Mouse (Mus musculus) heart, postnatal 10 days (tissue): Measurements from ENCODE around the gene Calm3. TPM values are rescaled to one million over a fixed set of nuclear protein-coding genes. Genes with fewer than 3 reads are reported as not detected.

Experiments used
- DNase-seq, 2 experiments: peaks; one replicate each; pipeline ENCODE4 v3.0.0; 2021
- intact Hi-C: fragments of 180-260 bp; cut with DNase I; formaldehyde crosslinking; loops from one replicate; pipeline ENCODE4 v1.15.1; 2025
- total RNA-seq, 2 experiments: library from RNA; stranded (reverse); gene quantifications; 2 replicates each; pipeline ENCODE4 v1.2.3; 2021

Gene Calm3
- total RNA-seq, 2 experiments from 2014 or later = 252 to 262 TPM

GRCm38 (mm10) chr7:16872478-16872877, 51.4 kb downstream of the Calm3 start:
- intact Hi-C loops = no loop called here
- DNase-seq = no peak

DNA sequence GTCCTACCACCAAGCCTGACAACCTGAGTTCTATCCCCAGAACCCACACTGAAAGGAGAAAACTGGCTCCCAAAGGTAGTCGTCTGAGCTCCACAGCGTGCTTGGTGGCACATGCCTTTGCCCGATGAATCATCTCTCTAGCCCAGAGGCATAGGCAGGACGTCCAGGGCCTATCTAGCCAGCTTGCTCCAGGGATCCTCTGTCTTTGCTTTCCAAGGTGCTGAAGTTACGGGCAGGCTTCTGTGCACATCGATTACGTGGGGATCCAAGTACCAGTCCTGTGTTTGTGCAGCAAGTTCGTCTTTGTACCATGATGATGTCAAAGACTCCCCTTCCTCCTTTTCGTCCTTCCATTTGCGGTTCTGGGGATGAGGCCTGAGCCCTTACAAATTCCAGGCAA, 52.3 kb downstream of the Calm3 start:
- no peak for DNase-seq
- intact Hi-C loops = no loop called here

DNA sequence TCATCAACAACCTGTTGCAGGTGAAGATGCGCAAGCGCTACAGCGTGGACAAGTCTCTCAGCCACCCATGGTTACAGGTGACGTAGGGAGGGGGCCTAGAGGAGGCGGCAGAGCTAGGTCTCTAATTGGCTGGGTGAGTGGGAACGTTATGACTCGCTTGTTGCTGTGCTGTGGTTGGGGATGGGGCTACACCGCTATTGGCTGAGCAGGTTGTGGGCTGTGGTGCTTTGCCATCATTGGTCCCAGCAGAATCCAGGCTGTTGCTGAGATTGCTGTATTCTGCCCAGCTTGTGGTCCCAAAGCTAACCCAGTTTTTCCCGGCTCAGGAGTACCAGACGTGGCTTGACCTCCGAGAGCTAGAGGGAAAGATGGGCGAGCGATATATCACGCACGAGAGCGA, 54.4 kb downstream of the Calm3 start:
- DNase-seq = no peak
- intact Hi-C loops = no loop called here

GRCm38 (mm10) chr7:16867488-16867887, 56.4 kb downstream of the Calm3 start:
- DNase-seq = no peak
- intact Hi-C loops = no loop called here

Other genes with a start within 250 kb of the Calm3 start
- under 1 TPM in 1 of 2 experiments, not detected in 1; 0.31 TPM for gene Ceacam15, start 248.4 kb downstream of the Calm3 start, total RNA-seq
- not detected for gene Ceacam9, start 202.2 kb downstream of the Calm3 start, total RNA-seq
- gene Ap2s1, start 185.7 kb downstream of the Calm3 start, total RNA-seq = 100 to 1,000 TPM; 118 TPM
- gene Slc1a5, start 142.8 kb downstream of the Calm3 start, total RNA-seq = 10 to 100 TPM; 22.6 to 28.7 TPM
- gene Strn4, start 108.2 kb downstream of the Calm3 start, total RNA-seq = 10 to 100 TPM; 80.1 to 81.2 TPM
- 10 to 100 TPM; 45.5 to 48.1 TPM for gene Fkrp, start 107.4 kb downstream of the Calm3 start, total RNA-seq
- 10 to 100 TPM; 27.8 to 31.9 TPM for gene Prkd2, start 81.2 kb downstream of the Calm3 start, total RNA-seq
- gene Dact3, start 48.8 kb downstream of the Calm3 start, total RNA-seq = 10 to 100 TPM; 28.2 to 32.7 TPM
- gene Gng8, start 32.3 kb downstream of the Calm3 start, total RNA-seq = 1 to 10 TPM in 1 of 2 experiments, under 1 TPM in 1; 0.82 to 1.4 TPM
- gene Ptgir, start 17.6 kb downstream of the Calm3 start, total RNA-seq = 1 to 10 TPM; 2.6 to 2.8 TPM
- 1 to 10 TPM; 5.0 to 5.2 TPM for gene Pnmal2, start 20.6 kb upstream of the Calm3 start, total RNA-seq
- gene Pnmal1, start 35.6 kb upstream of the Calm3 start, total RNA-seq = not detected
- under 1 TPM in 1 of 2 experiments, not detected in 1; 0.10 TPM for gene Gm42372, start 59.0 kb upstream of the Calm3 start, total RNA-seq
- 10 to 100 TPM; 15.6 to 18.0 TPM for gene Ccdc8, start 68.6 kb upstream of the Calm3 start, total RNA-seq
- gene Ppp5c, start 103.8 kb upstream of the Calm3 start, total RNA-seq = 100 to 1,000 TPM; 104 to 105 TPM
- gene Hif3a, start 138.3 kb upstream of the Calm3 start, total RNA-seq = 1 to 10 TPM; 1.5 to 7.1 TPM
- under 1 TPM in 1 of 2 experiments, not detected in 1; 0.10 TPM for gene Psg16, start 149.9 kb upstream of the Calm3 start, total RNA-seq
- not detected for gene Ceacam3, start 226.2 kb upstream of the Calm3 start, total RNA-seq